Comparison of ENCODE assay signal across 8 mouse cellular contexts in the genomic region with DNA sequence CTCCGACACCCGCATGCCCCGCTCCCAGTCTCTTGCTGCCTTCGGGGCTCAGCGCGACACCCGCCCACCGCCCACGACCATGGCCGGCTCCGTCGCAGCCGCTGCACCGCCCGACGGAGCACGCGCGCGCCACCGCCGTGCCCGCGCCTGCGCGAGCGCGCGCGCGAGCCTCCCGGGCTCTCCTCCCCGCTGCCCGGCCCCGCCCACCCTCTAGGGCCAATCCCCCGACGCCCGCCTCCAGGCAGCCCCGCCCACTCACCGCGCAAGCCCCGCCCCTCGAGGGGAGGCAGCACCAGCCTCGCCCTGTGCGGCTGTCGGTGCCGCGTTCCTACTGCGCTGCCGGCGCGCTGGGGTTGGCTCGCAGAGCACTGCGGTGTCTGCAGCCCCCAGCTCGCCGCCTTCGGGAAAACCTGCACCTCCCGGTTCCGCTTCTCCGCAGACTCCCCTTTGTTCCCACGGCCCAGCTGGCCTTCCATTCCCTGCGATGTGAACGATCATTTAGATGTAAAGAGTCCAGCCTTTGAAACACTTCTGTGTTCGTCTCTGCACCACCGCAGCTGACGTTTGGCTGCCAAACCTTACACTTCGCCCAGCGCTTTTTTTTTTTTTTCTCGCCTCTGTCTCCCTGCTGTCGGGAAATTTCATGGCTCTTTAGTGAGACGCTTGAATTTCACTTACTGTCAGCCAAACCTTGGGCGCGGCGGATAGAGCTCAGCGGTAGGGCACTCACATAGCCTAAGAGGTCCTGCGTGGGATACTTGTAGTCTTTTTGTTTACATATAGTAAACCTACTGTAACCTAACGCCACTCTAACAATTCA. TPM values are rescaled to one million over a fixed set of nuclear protein-coding genes. Genes with fewer than 3 reads are reported as not detected.
DNase-seq lines count a peak whose midpoint lies in the region; ATAC-seq lines count a peak whose summit lies in the region.

A gene (minus strand): TSS at position 559 of the 820 bp plus-strand sequence.

- peak within 1 kb of the TSS; percentile 85 for H3K9ac ChIP-seq in heart, embryonic 14.5 days (ENCODE audit: low read length)
- peak within 1 kb of the TSS; percentile 94 for H3K9ac ChIP-seq in liver, embryonic 13.5 days
- peak within 1 kb of the TSS; percentile 84 for H3K9ac ChIP-seq in stomach, embryonic 16.5 days (ENCODE audit: low read length)

- 1% methylated on average over 43 of the region's 77 CpGs for WGBS in heart, embryonic 14.5 days
- WGBS in liver, embryonic 13.5 days (ENCODE audit: insufficient replicate concordance) = under 1% methylated on average over 44 of the region's 77 CpGs
- under 1% methylated on average over 77 of the region's 77 CpGs for WGBS in stomach, embryonic 16.5 days

- H3K9me3 ChIP-seq in heart, embryonic 14.5 days (ENCODE audit: control insufficient read depth, low read length) = no peaks in the 10 kb centered on the region
- no peaks in the 10 kb centered on the region for H3K9me3 ChIP-seq in liver, embryonic 13.5 days (replicated peaks)
- H3K9me3 ChIP-seq in stomach, embryonic 16.5 days (replicated peaks; ENCODE audit: control insufficient read depth, low read length) = no peaks in the 10 kb centered on the region

- H3K4me3 ChIP-seq in heart, embryonic 14.5 days (ENCODE audit: control insufficient read depth in 1 of 2, insufficient read depth in 1 of 2, low read depth in 1 of 2, low read length in 2 of 2) = peak within 1 kb of the TSS; percentile 81 to 99
- peak within 1 kb of the TSS; percentile 90 for H3K4me3 ChIP-seq in liver, embryonic 13.5 days (replicated peaks)
- peak within 1 kb of the TSS; percentile 79 for H3K4me3 ChIP-seq in stomach, embryonic 16.5 days (replicated peaks; ENCODE audit: low read length)

- peak; percentile 96 for DNase-seq in CD4-positive helper T cell, adult 2 months (ENCODE audit: low read depth, low spot score)
- DNase-seq in brain, embryonic 18.5 days (ENCODE audit: low read depth, low spot score) = peak; percentile 84
- peak; percentile 98 for DNase-seq in kidney, postnatal 14 days
- DNase-seq in liver, embryonic 13.5 days = peak; percentile 96
- peak; percentile 98 for DNase-seq in neural tube, embryonic 10.5 days (ENCODE audit: extremely low spot score, low spot score)

- no peaks in the 10 kb centered on the region for H3K27me3 ChIP-seq in heart, embryonic 14.5 days (ENCODE audit: control insufficient read depth, insufficient read depth, low read length)
- no peaks in the 10 kb centered on the region for H3K27me3 ChIP-seq in liver, embryonic 13.5 days
- 0 out of 2 replicates have a peak, but pooled peaks cover 5% of the 10 kb centered on the region for H3K27me3 ChIP-seq in stomach, embryonic 16.5 days (ENCODE audit: control insufficient read depth, insufficient read depth, low read length)

- H3K4me1 ChIP-seq in heart, embryonic 14.5 days (ENCODE audit: control insufficient read depth in 2 of 2, insufficient read depth in 2 of 2, low read length in 2 of 2) = peaks cover 0 to 11% of the 10 kb centered on the region in 2 experiments; a peak in 2 of 4 replicates
- H3K4me1 ChIP-seq in liver, embryonic 13.5 days (replicated peaks) = peaks cover 56% of the 10 kb centered on the region
- H3K4me1 ChIP-seq in stomach, embryonic 16.5 days (ENCODE audit: control insufficient read depth, insufficient read depth, low read length) = no peaks in the 10 kb centered on the region

- peak within 1 kb of the TSS; percentile 83 for H3K4me2 ChIP-seq in heart, embryonic 14.5 days (ENCODE audit: low read length)
- peak within 1 kb of the TSS; percentile 91 for H3K4me2 ChIP-seq in liver, embryonic 13.5 days
- H3K4me2 ChIP-seq in stomach, embryonic 16.5 days (ENCODE audit: low read depth, low read length) = peak within 1 kb of the TSS; percentile 86

- H3K36me3 ChIP-seq in heart, embryonic 14.5 days (ENCODE audit: control insufficient read depth, insufficient read depth, low read length) = no peaks in the 10 kb centered on the region
- H3K36me3 ChIP-seq in liver, embryonic 13.5 days = no peaks in the 10 kb centered on the region
- no peaks in the 10 kb centered on the region for H3K36me3 ChIP-seq in stomach, embryonic 16.5 days (ENCODE audit: control insufficient read depth, insufficient read depth, low read length)

- ATAC-seq in erythroid progenitor cell, adult 5-6 weeks (replicated peaks; ENCODE audit: low FRiP score, poor library complexity, severe bottlenecking) = peak; percentile 92
- ATAC-seq in heart, embryonic 14.5 days (ENCODE audit: insufficient number of reproducible peaks, insufficient read depth, low FRiP score, low read depth) = peak; percentile 96
- peak; percentile 89 for ATAC-seq in liver, embryonic 13.5 days (ENCODE audit: low read depth)
- ATAC-seq in stomach, embryonic 16.5 days (ENCODE audit: insufficient read depth, low FRiP score) = peak; percentile 98

- H3K27ac ChIP-seq in heart, embryonic 14.5 days (replicated peaks in 1 of 2; ENCODE audit: control insufficient read depth in 1 of 2, insufficient read depth in 1 of 2, low read depth in 2 of 2, low read length in 2 of 2) = peak within 1 kb of the TSS; percentile 77 to 82
- H3K27ac ChIP-seq in liver, embryonic 13.5 days = peak within 1 kb of the TSS; percentile 84
- peak within 1 kb of the TSS; percentile 15; the same call in 1 of the 2 replicates for H3K27ac ChIP-seq in stomach, embryonic 16.5 days (ENCODE audit: low read length)

RNA-seq across cellular contexts. Expression of the gene that starts here (rescaled TPM):
- 15.5 and 21.3 TPM in 2 replicates for total RNA-seq in erythroid progenitor cell, adult 5-6 weeks (2015; ENCODE audit: low replicate concordance)
- 8.6 and 14.9 TPM in 2 replicates for total RNA-seq in erythroid progenitor cell, adult 5-6 weeks (2017; ENCODE audit: low replicate concordance)
- polyA plus RNA-seq in heart, embryonic 14.5 days (2014; fragmentation: Nextera tagmentation; extraction: Ambion mirVana) = 1.5 and 2.1 TPM in 2 replicates
- polyA plus RNA-seq in liver, embryonic 13.5 days (2015; fragmentation: Nextera tagmentation; extraction: Ambion mirVana) = 2.5 and 2.6 TPM in 2 replicates
- 1.4 TPM in 2 replicates for polyA plus RNA-seq in stomach, embryonic 16.5 days (2015; fragmentation: Nextera tagmentation; extraction: Ambion mirVana)

Comparison
In these comparisons a context has a peak if more than half of its experiments do, and no peak if none do; other contexts are left out.
1. Peak in every context shown above with its lines: DNase-seq, ATAC-seq, H3K4me3 ChIP-seq and H3K27ac ChIP-seq.
2. H3K27ac ChIP-seq: peak in every context shown above with its lines; median percentile 84 in liver, embryonic 13.5 days; 80 in heart, embryonic 14.5 days; 15 in stomach, embryonic 16.5 days.